Mouse (Mus musculus) heart, adult 2 months (tissue): ENCODE data around the gene Mtmr11. TPM values are rescaled to one million over a fixed set of nuclear protein-coding genes. Genes with fewer than 3 reads are reported as not detected.

Source experiments
- DNase-seq, 2 experiments: peaks; one replicate each; pipeline ENCODE4 v3.0.0; 2021
- H3K27ac ChIP-seq: fragments of 200-600 bp; 2 replicates; pipeline ENCODE4 v1.8.1; 2022
- H3K27me3 ChIP-seq: fragments of 200-500 bp; 2 replicates; pipeline ENCODE4 v1.6.1; 2012; ENCODE audit warnings: mild to moderate bottlenecking, low read length, inconsistent platforms, mixed read lengths; ENCODE audit not compliant: control insufficient read depth, insufficient read depth
- H3K36me3 ChIP-seq: fragments of 200-500 bp; 2 replicates; pipeline ENCODE4 v1.6.1; 2012; ENCODE audit warnings: low read length, inconsistent platforms; ENCODE audit not compliant: control insufficient read depth, insufficient read depth
- H3K4me1 ChIP-seq: fragments of 200-500 bp; 2 replicates; pipeline ENCODE4 v1.6.1; 2011; ENCODE audit warnings: low read length; ENCODE audit not compliant: control insufficient read depth, insufficient read depth
- H3K4me3 ChIP-seq: fragments of 200-600 bp; 2 replicates; pipeline ENCODE4 v1.8.1; 2022
- H3K79me2 ChIP-seq: fragments of 200-500 bp; replicated peaks from 2 replicates; pipeline ENCODE4 v1.6.1; 2012; ENCODE audit warnings: mild to moderate bottlenecking, inconsistent platforms, low read length, moderate library complexity, mixed read lengths; ENCODE audit not compliant: control insufficient read depth, insufficient read depth
- H3K9ac ChIP-seq: fragments of 200-500 bp; 2 replicates; pipeline ENCODE4 v1.6.1; 2012; ENCODE audit warnings: low read depth, mild to moderate bottlenecking, control low read depth, inconsistent platforms, low read length, mixed read lengths
- CTCF ChIP-seq: fragments of 200-600 bp; IDR thresholded peaks from 2 replicates; pipeline ENCODE4 v1.8.1; 2022; ENCODE audit warnings: antibody characterized with exemption, mild to moderate bottlenecking, moderate library complexity
- EP300 ChIP-seq: fragments of 200-500 bp; IDR thresholded peaks from 2 replicates; pipeline ENCODE4 v1.6.1; 2011; ENCODE audit warnings: low read depth, low read length, control low read depth; ENCODE audit not compliant: insufficient read depth
- POLR2A ChIP-seq: fragments of 200-500 bp; IDR thresholded peaks from 2 replicates; pipeline ENCODE4 v1.6.1; 2011; ENCODE audit warnings: mild to moderate bottlenecking, low read depth, low read length, control low read depth; ENCODE audit not compliant: insufficient read depth
- WGBS: fragments of 180-500 bp; shearing (Covaris S2); methylation state at CpG from one replicate; pipeline ENCODE4 v1.1.7; 2018; 5-methylcytosine and 5-hydroxymethylcytosine counted together
- intact Hi-C: fragments of 180-260 bp; cut with DNase I; formaldehyde crosslinking; loops from one replicate; pipeline ENCODE4 v1.15.1; 2025
- polyA plus RNA-seq: library from polyadenylated mRNA; depleted of rRNA; stranded (reverse); fragments of >200 nt; gene quantifications from 2 replicates; pipeline ENCODE4 v1.2.3, GENCODE M21; 2012
- total RNA-seq, 2 experiments: library from RNA; stranded (reverse); gene quantifications; 2 replicates each; pipeline ENCODE4 v1.2.3; 2021

Gene Mtmr11
- total and polyA plus RNA-seq, 3 experiments, result 2.1 to 5.5 (median 3.5) TPM

DNA sequence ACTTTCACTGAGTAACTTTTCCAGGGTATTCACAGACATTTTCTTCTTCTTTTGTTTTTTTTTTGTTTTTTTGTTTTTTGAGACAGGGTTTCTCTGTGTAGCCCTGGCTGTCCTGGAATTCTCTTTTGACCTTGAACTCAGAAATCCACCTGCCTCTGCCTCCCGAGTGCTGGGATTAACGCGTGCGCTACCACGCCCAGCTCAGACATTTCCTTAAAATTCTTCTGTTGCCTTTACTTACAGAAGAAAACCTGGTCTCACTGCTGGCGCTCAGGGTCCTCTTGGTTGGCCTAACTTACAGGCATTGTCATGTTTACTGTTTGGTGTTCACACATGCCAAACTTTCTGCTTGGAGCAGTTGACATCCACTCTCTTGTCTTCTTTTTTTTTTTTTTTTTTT is 13.4 kb downstream of the Mtmr11 start:
- TF ChIP-seq CTCF (no peak), EP300 (no peak), POLR2A (no peak)
- peaks cover 14% of the 10 kb centered on the region for H3K36me3 ChIP-seq
- intact Hi-C loops, result loop anchor here (2.0 kb wide), 1 partner anchor 44 kb away; the partner anchor contains the start of genes Bola1 and Hist2h2ab

DNA sequence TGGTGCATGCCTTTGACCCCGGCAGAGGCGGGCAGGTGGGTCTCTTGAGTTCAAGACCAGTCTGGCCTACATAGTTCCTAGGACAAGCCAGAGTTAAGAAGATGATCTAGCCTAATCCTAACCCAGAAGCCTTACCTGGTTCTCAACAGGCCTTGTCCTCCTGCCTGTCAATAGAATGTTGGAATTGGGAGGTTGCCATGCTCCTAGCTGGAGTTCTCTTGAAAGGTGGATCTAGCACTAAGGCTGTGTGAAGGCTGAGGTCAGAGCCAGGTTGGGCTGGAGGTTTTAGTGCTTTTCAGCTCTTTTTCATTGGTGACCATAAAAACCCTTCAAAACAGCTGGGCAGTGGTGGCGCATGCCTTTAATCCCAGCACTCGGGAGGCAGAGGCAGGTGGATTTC is 16.6 kb downstream of the Mtmr11 start:
- no peaks in the 10 kb centered on the region for H3K27me3 ChIP-seq
- H3K4me3 ChIP-seq, result no peak overlapping the region
- no peak for DNase-seq
- H3K27ac ChIP-seq, result no peak overlapping the region
- TF ChIP-seq CTCF (no peak), POLR2A (no peak), EP300 (no peak)
- intact Hi-C loops, result no loop called here
- H3K9ac ChIP-seq, result no peak overlapping the region
- peaks cover 2% of the 10 kb centered on the region for H3K4me1 ChIP-seq
- H3K79me2 ChIP-seq, result no peaks in the 10 kb centered on the region
- WGBS, result 92% methylated on average over 4 of the region's 4 CpGs
- peaks cover 9% of the 10 kb centered on the region for H3K36me3 ChIP-seq

More for the DNA sequence above, 13.4 kb downstream of the Mtmr11 start:
- Histone ChIP-seq H3K79me2 (no peaks in the 10 kb centered on the region; the same call in 1 of the 2 replicates), H3K4me1 (peaks cover 8% of the 10 kb centered on the region), H3K27me3 (no peaks in the 10 kb centered on the region), H3K27ac (no peak overlapping the region), H3K4me3 (no peak overlapping the region), H3K9ac (no peak overlapping the region)
- WGBS, result 88% methylated on average over 6 of the region's 6 CpGs
- DNase-seq, result no peak

DNA sequence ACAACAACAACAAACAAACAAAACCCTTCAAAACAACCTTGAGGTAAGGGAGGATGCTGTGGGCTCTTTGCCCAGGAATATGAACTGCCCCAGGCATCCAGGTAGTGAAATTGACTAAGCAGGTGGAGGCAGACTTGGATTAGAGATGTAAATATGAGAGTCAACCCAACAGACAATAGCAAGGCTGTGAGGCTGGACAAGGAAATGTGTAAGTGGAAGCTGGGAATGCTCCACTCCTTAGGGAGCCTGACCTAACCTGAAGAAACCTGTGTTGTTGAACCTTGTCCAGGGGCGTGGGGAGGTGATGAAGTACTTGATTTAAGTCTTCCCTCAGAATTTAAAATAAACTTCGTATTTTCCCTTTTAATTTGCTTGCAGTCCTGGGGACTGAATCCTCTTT is 17.1 kb downstream of the Mtmr11 start:
- Histone ChIP-seq H3K27me3 (no peaks in the 10 kb centered on the region), H3K4me1 (peaks cover 2% of the 10 kb centered on the region)
- 86% methylated on average over 2 of the region's 2 CpGs for WGBS

DNA sequence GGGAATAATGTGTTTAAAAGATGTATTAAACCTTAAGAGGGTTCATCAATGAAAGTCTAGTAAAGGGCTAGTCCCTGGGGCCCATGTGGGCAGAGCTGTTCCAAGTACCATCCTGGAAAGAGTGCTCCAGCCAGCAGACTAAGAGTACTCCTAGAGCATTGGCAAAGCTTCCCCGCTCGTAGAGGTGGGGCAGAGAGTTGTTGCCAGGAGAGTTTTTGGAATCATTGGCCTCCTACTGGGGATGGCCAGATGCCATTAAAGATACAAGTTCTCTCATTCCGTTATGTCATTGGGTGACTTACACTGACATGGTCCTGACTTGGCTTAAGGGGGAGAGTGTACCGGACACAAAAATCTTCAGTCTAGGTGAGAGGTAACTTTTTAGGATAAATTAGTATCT is 17.7 kb downstream of the Mtmr11 start:
- H3K36me3 ChIP-seq, result peaks cover 8% of the 10 kb centered on the region
- DNase-seq, result peak in 1 of 2 experiments; percentile 68
- no peaks in the 10 kb centered on the region for H3K79me2 ChIP-seq
- intact Hi-C loops, result no loop called here
- H3K27me3 ChIP-seq, result no peaks in the 10 kb centered on the region
- H3K4me3 ChIP-seq, result no peak overlapping the region
- no peak overlapping the region for H3K9ac ChIP-seq
- peaks cover 2% of the 10 kb centered on the region for H3K4me1 ChIP-seq
- peak; percentile 13; the same call in 1 of the 2 replicates for TF ChIP-seq CTCF
- no peak for TF ChIP-seq POLR2A
- TF ChIP-seq EP300, result 0 out of 2 replicates have a peak, but pooled peaks have one; percentile 24
- WGBS, result 29% methylated on average over 4 of the region's 4 CpGs
- H3K27ac ChIP-seq, result no peak overlapping the region

More for the DNA sequence above, 17.1 kb downstream of the Mtmr11 start:
- intact Hi-C loops, result no loop called here
- TF ChIP-seq CTCF (no peak), POLR2A (no peak), EP300 (no peak)
- no peak overlapping the region for H3K9ac ChIP-seq
- no peak for DNase-seq
- H3K27ac ChIP-seq, result no peak overlapping the region
- H3K4me3 ChIP-seq, result no peak overlapping the region
- H3K79me2 ChIP-seq, result no peaks in the 10 kb centered on the region
- peaks cover 9% of the 10 kb centered on the region for H3K36me3 ChIP-seq

DNA sequence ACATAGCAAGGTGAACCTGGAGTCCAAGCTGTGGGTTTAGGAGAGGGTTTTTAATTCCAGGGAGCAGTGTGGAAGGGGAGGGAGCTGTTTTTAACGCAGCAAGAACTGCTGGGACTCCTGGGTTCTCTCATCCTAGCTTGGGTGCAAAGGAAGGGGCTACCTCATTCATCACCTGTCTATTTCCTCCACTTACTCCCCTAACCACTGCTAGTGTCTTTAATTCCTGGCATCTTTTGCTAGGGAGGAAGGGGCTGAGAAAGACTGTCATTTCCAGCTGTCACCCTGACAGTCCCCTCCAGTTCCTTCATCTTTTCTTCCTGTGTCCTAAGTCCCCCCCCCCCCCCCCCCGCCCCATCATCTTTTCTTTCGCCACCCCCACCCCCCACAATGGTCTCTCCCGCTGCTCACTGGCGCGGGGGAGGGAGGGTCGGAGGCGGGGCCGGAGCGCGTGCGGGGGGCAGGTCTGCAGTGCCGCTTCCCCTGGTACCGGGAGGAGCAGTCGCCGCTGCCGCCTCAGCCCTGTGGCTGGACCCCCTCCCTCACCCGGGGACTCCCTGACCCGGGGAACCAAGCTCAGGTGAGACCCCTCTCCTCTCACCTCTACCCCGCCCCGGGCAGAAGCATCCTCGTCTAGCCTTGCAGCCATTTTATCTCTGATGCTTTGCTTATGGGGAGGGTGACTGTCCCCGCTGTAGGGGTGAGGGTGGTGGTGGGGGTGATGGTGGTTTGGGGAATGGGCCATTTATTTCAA is 19.1 kb downstream of the Mtmr11 start, which contains the start of gene Sv2a:
Sv2a (plus strand) TSS at position 425 of the 751 bp plus-strand sequence.
- 2% methylated on average over 12 of the region's 23 CpGs for WGBS
- Histone ChIP-seq H3K9ac (peak within 1 kb of the TSS; percentile 46), H3K27me3 (no peaks in the 10 kb centered on the region), H3K27ac (no peak within 1 kb of the TSS; the same call in 1 of the 2 replicates), H3K4me3 (peak within 1 kb of the TSS; percentile 40), H3K79me2 (no peaks in the 10 kb centered on the region), H3K4me1 (peaks cover 2% of the 10 kb centered on the region), H3K36me3 (peaks cover 3% of the 10 kb centered on the region; the same call in 1 of the 2 replicates)
- peak; percentile 50 to 53 for DNase-seq
- TF ChIP-seq POLR2A (no peak), CTCF (no peak), EP300 (no peak)
- intact Hi-C loops, result no loop called here
